ENCODE assay signal across 19 mouse cellular contexts in the genomic region with DNA sequence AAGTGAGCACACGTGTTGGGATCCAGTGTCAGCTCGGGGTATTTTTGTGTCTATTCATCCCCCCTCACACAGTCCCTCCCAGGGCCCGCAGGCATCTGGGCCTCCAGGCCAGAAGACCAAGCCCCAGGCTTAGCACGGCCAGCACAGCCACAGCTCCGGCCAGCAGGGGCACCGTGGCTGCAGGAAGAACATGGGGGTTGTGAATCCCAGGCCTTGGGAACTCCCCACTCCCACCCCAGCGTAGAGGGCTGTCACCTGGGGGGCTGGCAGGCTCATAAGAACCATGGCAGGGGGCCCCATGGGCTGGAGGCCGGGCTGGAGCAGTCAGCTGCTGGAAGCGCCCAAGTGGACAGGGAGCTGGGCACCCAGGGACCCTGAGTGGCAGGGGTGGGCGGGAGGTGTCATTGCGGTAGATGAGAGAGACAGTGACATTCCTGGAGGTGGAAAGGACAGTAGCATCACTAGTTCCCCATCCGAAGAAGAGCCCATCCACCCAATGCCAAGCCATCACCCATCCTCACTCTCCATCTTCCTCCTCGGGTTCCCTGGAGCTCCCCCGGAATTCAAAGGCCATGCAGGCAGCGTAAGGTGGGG. TPM values are rescaled to one million over a fixed set of nuclear protein-coding genes. Genes with fewer than 3 reads are reported as not detected.
A peak's percentile ranks its signal among the peaks of the same experiment; 100 is the strongest.
DNase-seq lines count a peak whose midpoint lies in the region; ATAC-seq lines count a peak whose summit lies in the region.
"Had no signal": no experiment of that assay in that cellular context is flagged by ENCODE, and none has a peak within 500 bp of the region (broad histone marks: within the 10 kb centered on the region; RNA-seq: fewer than 3 reads in every experiment).

No protein-coding gene starts in this region.

- peak overlapping the region; percentile 7; the same call in 1 of the 2 replicates for H3K27ac ChIP-seq in embryonic facial prominence, embryonic 13.5 days
- H3K27ac ChIP-seq in embryonic facial prominence, embryonic 10.5 days (replicated peaks) = no peak overlapping the region
- H3K27ac ChIP-seq: gastrocnemius, adult 2 months had no signal

- 64% methylated on average over 15 of the region's 15 CpGs for WGBS in embryonic facial prominence, embryonic 13.5 days
- 68% methylated on average over 15 of the region's 15 CpGs for WGBS in embryonic facial prominence, embryonic 10.5 days

- ATAC-seq in embryonic facial prominence, embryonic 13.5 days (ENCODE audit: insufficient number of reproducible peaks, insufficient read depth, low FRiP score, low TSS enrichment, low read depth) = no peak

- H3K4me1 ChIP-seq in embryonic facial prominence, embryonic 13.5 days = peaks cover 17% of the 10 kb centered on the region
- peaks cover 11% of the 10 kb centered on the region for H3K4me1 ChIP-seq in embryonic facial prominence, embryonic 10.5 days

- H3K36me3 ChIP-seq in embryonic facial prominence, embryonic 13.5 days = peaks cover 57% of the 10 kb centered on the region
- H3K36me3 ChIP-seq in embryonic facial prominence, embryonic 10.5 days (replicated peaks) = peaks cover 70% of the 10 kb centered on the region

- H3K9ac ChIP-seq in embryonic facial prominence, embryonic 13.5 days = no peak overlapping the region

- H3K27me3 ChIP-seq in embryonic facial prominence, embryonic 13.5 days = no peaks in the 10 kb centered on the region
- no peaks in the 10 kb centered on the region for H3K27me3 ChIP-seq in embryonic facial prominence, embryonic 10.5 days (replicated peaks; ENCODE audit: low read depth, poor library complexity, severe bottlenecking)

- H3K4me3 ChIP-seq in embryonic facial prominence, embryonic 13.5 days = no peak overlapping the region
- H3K4me3 ChIP-seq in embryonic facial prominence, embryonic 10.5 days = no peak overlapping the region
- H3K4me3 ChIP-seq: erythroblast, embryonic 14.5 days; gastrocnemius, adult 2 months; megakaryocyte, embryonic 14.5 days had no signal

- no peaks in the 10 kb centered on the region for H3K9me3 ChIP-seq in embryonic facial prominence, embryonic 13.5 days
- no peaks in the 10 kb centered on the region for H3K9me3 ChIP-seq in embryonic facial prominence, embryonic 10.5 days
- H3K9me3 ChIP-seq: megakaryocyte, embryonic 14.5 days had no signal

- no peak overlapping the region for H3K4me2 ChIP-seq in embryonic facial prominence, embryonic 13.5 days
- H3K4me2 ChIP-seq: heart, embryonic 11.5 days had no signal

- no peak for DNase-seq in embryonic facial prominence, embryonic 10.5 days (ENCODE audit: low spot score)
- DNase-seq in kidney, postnatal 4 days = peak; percentile 19 to 26
- no peak for DNase-seq in kidney, postnatal 10 days
- DNase-seq in testis, postnatal 10 days (ENCODE audit: low spot score) = peak; percentile 61
- DNase-seq in testis, postnatal 14 days (ENCODE audit: low spot score) = no peak
- DNase-seq in spleen, postnatal 14 days (ENCODE audit: low spot score in 2 of 2) = no peak
- no peak for DNase-seq in thymus, postnatal 36 days
- DNase-seq: adrenal gland, postnatal 36 days; cerebellum, postnatal 36 days; gastrocnemius, adult 2 months; kidney, postnatal 36 days; thymus, adult 2 months had no signal

RNA-seq across cellular contexts. Expression of gene Acp4, which starts 4.1 kb away (rescaled TPM):
- 0.13 TPM in 1 of 2 replicates, not detected in the other for polyA plus RNA-seq in embryonic facial prominence, embryonic 13.5 days (2015; fragmentation: Nextera tagmentation; extraction: Ambion mirVana)
- 0.16 TPM in 1 of 2 replicates, not detected in the other for polyA plus RNA-seq in embryonic facial prominence, embryonic 10.5 days (2016; fragmentation: Nextera tagmentation; extraction: Ambion mirVana)
- polyA plus RNA-seq: erythroblast, embryonic 14.5 days; heart, embryonic 11.5 days; liver, embryonic 16.5 days; neural tube, embryonic 11.5 days; spleen, adult 2 months had no signal

RNA-seq across cellular contexts. Expression of gene 2410002F23Rik, which starts 6.6 kb away (rescaled TPM):
- polyA plus RNA-seq in embryonic facial prominence, embryonic 13.5 days (2015; fragmentation: Nextera tagmentation; extraction: Ambion mirVana) = 199 and 210 TPM in 2 replicates
- polyA plus RNA-seq in embryonic facial prominence, embryonic 10.5 days (2016; fragmentation: Nextera tagmentation; extraction: Ambion mirVana) = 197 and 214 TPM in 2 replicates

RNA-seq across cellular contexts. Expression of gene 1700028J19Rik, which starts 6.6 kb away (rescaled TPM):
- 1.4 TPM in 2 replicates for polyA plus RNA-seq in embryonic facial prominence, embryonic 13.5 days (2015; fragmentation: Nextera tagmentation; extraction: Ambion mirVana)
- polyA plus RNA-seq in embryonic facial prominence, embryonic 10.5 days (2016; fragmentation: Nextera tagmentation; extraction: Ambion mirVana) = 1.1 TPM in 2 replicates
- polyA plus RNA-seq: erythroblast, embryonic 14.5 days had no signal

RNA-seq across cellular contexts. Expression of gene Gm15517, which starts 8.1 kb away (rescaled TPM):
- polyA plus RNA-seq in embryonic facial prominence, embryonic 13.5 days (2015; fragmentation: Nextera tagmentation; extraction: Ambion mirVana) = not detected in 2 replicates
- polyA plus RNA-seq in embryonic facial prominence, embryonic 10.5 days (2016; fragmentation: Nextera tagmentation; extraction: Ambion mirVana) = not detected in 2 replicates
- polyA plus RNA-seq: erythroblast, embryonic 14.5 days; heart, embryonic 11.5 days; liver, embryonic 16.5 days; neural tube, embryonic 11.5 days; spleen, adult 2 months had no signal

RNA-seq across cellular contexts. Expression of gene Gm36864, which starts 17.1 kb away (rescaled TPM):
- polyA plus RNA-seq in embryonic facial prominence, embryonic 13.5 days (2015; fragmentation: Nextera tagmentation; extraction: Ambion mirVana) = 0.21 TPM in 1 of 2 replicates, not detected in the other
- polyA plus RNA-seq in embryonic facial prominence, embryonic 10.5 days (2016; fragmentation: Nextera tagmentation; extraction: Ambion mirVana) = 0.10 TPM in 1 of 2 replicates, not detected in the other
- polyA plus RNA-seq: erythroblast, embryonic 14.5 days; heart, embryonic 11.5 days; liver, embryonic 16.5 days; neural tube, embryonic 11.5 days; spleen, adult 2 months; thymus, adult 2 months had no signal

Comparison
In these comparisons a context has a peak if more than half of its experiments do, and no peak if none do; other contexts are left out.
1. DNase-seq: peak in kidney, postnatal 4 days (2 of 2) and testis, postnatal 10 days (single experiment); none in embryonic facial prominence, embryonic 10.5 days (single experiment), kidney, postnatal 10 days (single experiment), testis, postnatal 14 days (single experiment), spleen, postnatal 14 days (0 of 2) and thymus, postnatal 36 days (0 of 2).